Mouse (Mus musculus) CH12.LX (cell line): ENCODE measurements at regions not wholly inside any gene's neighbourhood (a gene's known extent, or its start where the extent isn't known, plus 50 kb on each side); places are given as distances from the start of the nearest gene placed in this dataset.

Source experiments
- DNase-seq: peaks from one replicate; pipeline ENCODE4 v3.0.0-alpha.2; 2013; ENCODE audit errors: extremely low read depth
- H3K27ac ChIP-seq: 2 replicates; pipeline ENCODE4 v1.5.1; 2012; ENCODE audit warnings: low read depth, mild to moderate bottlenecking, control low read depth, moderate library complexity; ENCODE audit not compliant: insufficient read depth
- H3K27me3 ChIP-seq: replicated peaks from 2 replicates; pipeline ENCODE3; 2012; ENCODE audit warnings: inconsistent platforms
- H3K36me3 ChIP-seq, 2 experiments: replicated peaks in 1 of 2; 2 replicates each; pipeline versions ENCODE3 to v1.6.1; 2012; ENCODE audit warnings: inconsistent platforms in 1 of 2, low read length in 1 of 2, mild to moderate bottlenecking in 1 of 2, mixed read lengths in 1 of 2, moderate library complexity in 1 of 2; ENCODE audit not compliant: control insufficient read depth in 1 of 2, insufficient read depth in 1 of 2
- H3K4me1 ChIP-seq, 2 experiments: 2 replicates each; pipeline ENCODE4 v1.6.1; 2012; ENCODE audit warnings: inconsistent platforms in 1 of 2, moderate library complexity in 1 of 2; ENCODE audit not compliant: insufficient read depth in 2 of 2, control insufficient read depth in 1 of 2
- H3K4me2 ChIP-seq: 2 replicates; pipeline ENCODE4 v1.6.1; 2012; ENCODE audit warnings: low read depth, mild to moderate bottlenecking, control low read depth; ENCODE audit not compliant: poor library complexity, insufficient read depth, severe bottlenecking
- H3K4me3 ChIP-seq, 3 experiments: fragments of 150-350 bp in 1 of 3; sonication (generic) in 1 of 3; replicated peaks in 1 of 3; 2 replicates each; pipeline versions ENCODE3 to v1.5.1; 2011 to 2012; ENCODE audit warnings: low read depth in 2 of 3, low read length in 2 of 3, mild to moderate bottlenecking in 2 of 3, moderate library complexity in 2 of 3, control low read depth in 1 of 3, improper control_type of control experiment in 1 of 3, inconsistent platforms in 1 of 3, mixed read lengths in 1 of 3; ENCODE audit not compliant: poor library complexity in 1 of 3
- H3K79me2 ChIP-seq: replicated peaks from 2 replicates; pipeline ENCODE4 v1.6.1; 2012; ENCODE audit warnings: mild to moderate bottlenecking, moderate library complexity; ENCODE audit not compliant: control insufficient read depth, poor library complexity, insufficient read depth, severe bottlenecking; ENCODE audit errors: extremely low read depth
- H3K9ac ChIP-seq: 2 replicates; pipeline ENCODE4 v1.6.1; 2012; ENCODE audit warnings: low read depth, mild to moderate bottlenecking, control low read depth, moderate library complexity; ENCODE audit not compliant: insufficient read depth
- H3K9me3 ChIP-seq: replicated peaks from 2 replicates; pipeline ENCODE3; 2012; ENCODE audit warnings: low read length, inconsistent platforms, mixed read lengths
- BHLHE40 ChIP-seq: IDR thresholded peaks from 2 replicates; pipeline ENCODE4 v1.6.1; 2011; ENCODE audit warnings: mild to moderate bottlenecking, low read depth, low read length, improper control_type of control experiment
- EP300 ChIP-seq: IDR thresholded peaks from 2 replicates; pipeline ENCODE4 v1.6.1; 2011; ENCODE audit warnings: low read length, improper control_type of control experiment
- ETS1 ChIP-seq: conservative IDR thresholded peaks from 2 replicates; pipeline ENCODE4 v1.6.1; 2012; ENCODE audit warnings: low read depth, mild to moderate bottlenecking, inconsistent platforms, low read length, improper control_type of control experiment, moderate library complexity
- IRF4 ChIP-seq: IDR thresholded peaks from 2 replicates; pipeline ENCODE4 v1.6.1; 2014; ENCODE audit warnings: low read depth, mild to moderate bottlenecking, inconsistent platforms, low read length, improper control_type of control experiment
- MXI1 ChIP-seq: IDR thresholded peaks from 2 replicates; pipeline ENCODE4 v1.6.1; 2011; ENCODE audit warnings: mild to moderate bottlenecking, low read depth, low read length, improper control_type of control experiment
- MYC ChIP-seq: IDR thresholded peaks from 2 replicates; pipeline ENCODE4 v1.6.1; 2011; ENCODE audit warnings: low read depth, mild to moderate bottlenecking, improper control_type of control experiment, low read length
- NELFE ChIP-seq: IDR thresholded peaks from 2 replicates; pipeline ENCODE4 v1.6.1; 2011; ENCODE audit warnings: low read depth, low read length, improper control_type of control experiment
- POLR2A ChIP-seq: IDR thresholded peaks from 2 replicates; pipeline ENCODE4 v1.6.1; 2011; ENCODE audit warnings: low read depth, mild to moderate bottlenecking, improper control_type of control experiment, low read length
- TBP ChIP-seq: conservative IDR thresholded peaks from 2 replicates; pipeline ENCODE4 v1.6.1; 2011; ENCODE audit warnings: low read depth, low read length, improper control_type of control experiment
- UBTF ChIP-seq: IDR thresholded peaks from 2 replicates; pipeline ENCODE4 v1.6.1; 2012; ENCODE audit warnings: low read depth, mild to moderate bottlenecking, inconsistent platforms, low read length, improper control_type of control experiment, moderate library complexity
- USF1 ChIP-seq: IDR thresholded peaks from 2 replicates; pipeline ENCODE4 v1.6.1; 2014; ENCODE audit warnings: low read depth, mild to moderate bottlenecking, inconsistent platforms, low read length, improper control_type of control experiment
- ZKSCAN1 ChIP-seq: IDR thresholded peaks from 2 replicates; pipeline ENCODE4 v1.6.1; 2012; ENCODE audit warnings: low read depth, inconsistent platforms, low read length, improper control_type of control experiment, borderline replicate concordance
- ZMIZ1 ChIP-seq: IDR thresholded peaks from 2 replicates; pipeline ENCODE4 v1.6.1; 2012; ENCODE audit warnings: low read depth, mild to moderate bottlenecking, inconsistent platforms, low read length, improper control_type of control experiment
- dilution Hi-C: fragments of 300-500 bp; cut with MboI; formaldehyde crosslinking; loops from 2 replicates; pipeline ENCODE4 v1.14.3; 2020; ENCODE audit warnings: low sequenced_read_pairs; ENCODE audit not compliant: extremely low pct_unique_long_range_greater_than_20kb, extremely low pct_ligation_motif_present
- in situ Hi-C: fragments of 300-500 bp; cut with MboI; formaldehyde crosslinking; loops from 3 replicates; pipeline ENCODE4 v1.14.3; 2019; ENCODE audit warnings: low sequenced_read_pairs, low pct_ligation_motif_present, low pct_unique_long_range_greater_than_20kb, mixed read lengths

- no peak overlapping the region for H3K4me2 ChIP-seq
- H3K4me3 ChIP-seq = no peak overlapping the region
- no peaks in the 10 kb centered on the region for H3K79me2 ChIP-seq
- H3K36me3 ChIP-seq = no peaks in the 10 kb centered on the region
- in situ Hi-C loops (no loop called here), dilution Hi-C loops (no loop called here)
- H3K9me3 ChIP-seq = no peaks in the 10 kb centered on the region
- H3K9ac ChIP-seq = no peak overlapping the region
- TF ChIP-seq ZMIZ1 (no peak), ZKSCAN1 (no peak)
- H3K4me1 ChIP-seq = peaks cover 6 to 35% of the 10 kb centered on the region in 2 experiments
- no peaks in the 10 kb centered on the region for H3K27me3 ChIP-seq
- DNase-seq = no peak
- H3K27ac ChIP-seq = no peak overlapping the region
Observed at GRCm38 (mm10) chr8:33076253-33076652, 352.3 kb upstream of the 5930422O12Rik start.

DNA sequence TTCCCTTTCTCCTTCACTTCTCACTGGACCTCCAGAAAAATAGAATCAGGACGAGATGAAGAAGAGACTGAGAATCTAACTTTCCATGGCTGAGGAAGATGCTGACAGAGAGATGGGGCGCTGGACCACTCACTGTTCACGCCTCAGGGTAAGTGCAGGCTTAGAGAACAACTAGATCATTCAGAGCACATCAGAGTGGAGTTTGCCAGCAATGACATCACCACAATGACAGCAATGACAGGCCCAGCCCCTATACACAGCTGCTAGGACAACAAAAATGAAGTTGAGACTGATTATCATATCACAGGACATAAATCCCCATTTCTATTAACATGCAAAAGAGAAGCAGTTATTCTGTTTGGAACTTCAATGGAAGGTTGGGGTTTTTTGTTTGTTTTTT is 350.4 kb upstream of the 5930422O12Rik start:
- H3K4me2 ChIP-seq = no peak overlapping the region
- no peak for TF ChIP-seq UBTF
- TF ChIP-seq, all 38 proteins: peak for 0
- no peak for DNase-seq
- Histone ChIP-seq H3K9ac (no peak overlapping the region), H3K36me3 (no peaks in the 10 kb centered on the region), H3K9me3 (no peaks in the 10 kb centered on the region), H3K4me1 (peaks cover 6 to 35% of the 10 kb centered on the region in 2 experiments), H3K27ac (no peak overlapping the region), H3K27me3 (no peaks in the 10 kb centered on the region), H3K79me2 (no peaks in the 10 kb centered on the region), H3K4me3 (no peak overlapping the region)
- in situ Hi-C loops (no loop called here), dilution Hi-C loops (no loop called here)

DNA sequence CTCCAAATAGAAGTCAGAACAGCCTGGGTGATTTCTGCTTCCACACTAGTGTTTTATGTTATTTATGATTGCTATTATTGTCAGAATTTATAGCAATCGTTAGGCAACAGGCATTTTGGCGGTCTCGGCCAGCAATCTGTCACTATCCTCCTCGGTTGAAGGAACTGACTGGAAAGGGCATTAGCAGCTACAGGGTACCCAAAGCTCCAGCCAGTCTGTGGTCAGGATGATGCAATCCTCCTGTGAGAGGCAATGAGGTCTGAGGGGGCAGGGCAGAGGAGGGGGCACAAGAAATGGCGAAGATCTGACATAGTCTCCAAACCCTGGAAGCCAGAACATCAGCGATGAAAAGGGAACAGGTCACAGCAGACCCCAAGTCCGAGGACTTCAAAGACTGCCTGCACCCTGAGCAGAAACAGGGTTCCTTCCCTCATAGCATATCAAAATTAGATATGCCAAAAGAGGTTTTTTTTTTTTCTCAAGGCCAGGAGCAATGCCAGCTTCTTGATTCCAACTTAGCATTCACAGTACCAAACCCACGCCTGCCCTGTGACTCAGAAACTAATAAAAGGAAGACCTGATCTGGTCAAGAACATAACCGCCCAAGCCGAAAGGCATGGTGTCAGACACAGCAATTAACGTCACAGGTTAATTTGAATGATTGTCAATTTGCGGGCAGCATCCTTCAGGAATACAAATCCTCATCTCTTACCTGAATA is 348.5 kb upstream of the 5930422O12Rik start:
- Histone ChIP-seq H3K9ac (no peak overlapping the region), H3K36me3 (no peaks in the 10 kb centered on the region), H3K79me2 (no peaks in the 10 kb centered on the region), H3K27ac (no peak overlapping the region), H3K4me1 (peaks cover 6 to 32% of the 10 kb centered on the region in 2 experiments), H3K9me3 (no peaks in the 10 kb centered on the region), H3K27me3 (no peaks in the 10 kb centered on the region), H3K4me2 (no peak overlapping the region), H3K4me3 (no peak overlapping the region)
- TF ChIP-seq MXI1 = no peak
- no peak for TF ChIP-seq ETS1
- TF ChIP-seq EP300 = no peak
- no peak for TF ChIP-seq MYC
- no peak for TF ChIP-seq USF1
- no peak for TF ChIP-seq UBTF
- no peak for TF ChIP-seq BHLHE40
- TF ChIP-seq TBP = no peak
- TF ChIP-seq POLR2A = no peak
- no peak for TF ChIP-seq IRF4
- TF ChIP-seq ZMIZ1 = no peak
- no peak for TF ChIP-seq NELFE
- in situ Hi-C loops = no loop called here
- DNase-seq = no peak
- dilution Hi-C loops = no loop called here
